Mouse (Mus musculus) stomach, embryonic 15.5 days (tissue): ENCODE measurements around the gene 0610030E20Rik. TPM values are rescaled to one million over a fixed set of nuclear protein-coding genes. Genes with fewer than 3 reads are reported as not detected.

Experiments
- ATAC-seq: fragments of 200-750 bp; cut with Nextera tagmentation; 2 replicates; pipeline ENCODE4 v1.8.0; 2017; ENCODE audit warnings: low read depth, moderate number of reproducible peaks, moderate TSS enrichment; ENCODE audit not compliant: insufficient read depth, low FRiP score
- H3K27ac ChIP-seq: fragments of 300-500 bp; sonication (generic); 2 replicates; pipeline ENCODE4 v1.5.1; 2015; ENCODE audit warnings: mild to moderate bottlenecking, inconsistent platforms
- H3K27me3 ChIP-seq: fragments of 300-500 bp; sonication (generic); replicated peaks from 2 replicates; pipeline ENCODE4 v1.6.1; 2015; ENCODE audit warnings: inconsistent platforms
- H3K36me3 ChIP-seq: fragments of 300-500 bp; sonication (generic); 2 replicates; pipeline ENCODE4 v1.6.1; 2015; ENCODE audit warnings: inconsistent platforms
- H3K4me1 ChIP-seq: fragments of 300-500 bp; sonication (generic); 2 replicates; pipeline ENCODE4 v1.6.1; 2015; ENCODE audit warnings: inconsistent platforms
- H3K4me2 ChIP-seq: fragments of 300-500 bp; sonication (generic); 2 replicates; pipeline ENCODE4 v1.6.1; 2015; ENCODE audit warnings: mild to moderate bottlenecking, inconsistent platforms
- H3K4me3 ChIP-seq: fragments of 300-500 bp; sonication (generic); replicated peaks from 2 replicates; pipeline ENCODE4 v1.5.1; 2015; ENCODE audit warnings: inconsistent platforms
- H3K9ac ChIP-seq: fragments of 300-500 bp; sonication (generic); 2 replicates; pipeline ENCODE4 v1.6.1; 2015; ENCODE audit warnings: inconsistent platforms
- H3K9me3 ChIP-seq: fragments of 300-500 bp; sonication (generic); 2 replicates; pipeline ENCODE4 v1.6.1; 2016; ENCODE audit warnings: inconsistent platforms
- WGBS: fragments of 180-500 bp; shearing (Covaris S2); methylation state at CpG from one replicate; pipeline ENCODE4 v1.1.7; 2015; 5-methylcytosine and 5-hydroxymethylcytosine counted together
- polyA plus RNA-seq: library from polyadenylated mRNA; unstranded; fragments of >200 nt; fragmentation: Nextera tagmentation; extraction: Ambion mirVana; gene quantifications from 2 replicates; pipeline ENCODE4 v1.2.1, GENCODE M21; 2015

The 0610030E20Rik gene
- polyA plus RNA-seq = 25.7 and 28.2 TPM in 2 replicates

- H3K36me3 ChIP-seq = peaks cover 15% of the 10 kb centered on the region
- peak within 1 kb of the TSS; percentile 90 for H3K27ac ChIP-seq
- peak within 1 kb of the TSS; percentile 81 for H3K4me3 ChIP-seq
- under 1% methylated on average over 71 of the region's 72 CpGs for WGBS
- ATAC-seq = peak; percentile 73
- H3K9ac ChIP-seq = peak within 1 kb of the TSS; percentile 92
- H3K9me3 ChIP-seq = no peaks in the 10 kb centered on the region
- peak within 1 kb of the TSS; percentile 70 for H3K4me2 ChIP-seq
- no peaks in the 10 kb centered on the region for H3K27me3 ChIP-seq
- H3K4me1 ChIP-seq = peaks cover 28% of the 10 kb centered on the region
Observed at GRCm38 (mm10) chr6:72347166-72347941, at the start of gene 0610030E20Rik. TSS of gene 0610030E20Rik (plus strand) at chr6:72347317.

- Histone ChIP-seq H3K27me3 (no peaks in the 10 kb centered on the region), H3K4me2 (no peak overlapping the region), H3K4me3 (no peak overlapping the region), H3K36me3 (no peaks in the 10 kb centered on the region), H3K9ac (no peak overlapping the region), H3K9me3 (no peaks in the 10 kb centered on the region), H3K27ac (no peak overlapping the region), H3K4me1 (0 out of 2 replicates have a peak, but pooled peaks cover 4% of the 10 kb centered on the region)
- ATAC-seq = no peak
- 83% methylated on average over 3 of the region's 3 CpGs for WGBS
Observed at GRCm38 (mm10) chr6:72297825-72298224, 49.3 kb upstream of the 0610030E20Rik start.

- Histone ChIP-seq H3K27ac (no peak overlapping the region), H3K27me3 (no peaks in the 10 kb centered on the region), H3K36me3 (no peaks in the 10 kb centered on the region), H3K4me3 (no peak overlapping the region), H3K4me1 (no peaks in the 10 kb centered on the region), H3K9me3 (no peaks in the 10 kb centered on the region), H3K4me2 (no peak overlapping the region), H3K9ac (no peak overlapping the region)
- ATAC-seq = no peak
- WGBS = 81% methylated on average over 11 of the region's 11 CpGs
Observed at GRCm38 (mm10) chr6:72302349-72302925, 44.7 kb upstream of the 0610030E20Rik start.

DNA sequence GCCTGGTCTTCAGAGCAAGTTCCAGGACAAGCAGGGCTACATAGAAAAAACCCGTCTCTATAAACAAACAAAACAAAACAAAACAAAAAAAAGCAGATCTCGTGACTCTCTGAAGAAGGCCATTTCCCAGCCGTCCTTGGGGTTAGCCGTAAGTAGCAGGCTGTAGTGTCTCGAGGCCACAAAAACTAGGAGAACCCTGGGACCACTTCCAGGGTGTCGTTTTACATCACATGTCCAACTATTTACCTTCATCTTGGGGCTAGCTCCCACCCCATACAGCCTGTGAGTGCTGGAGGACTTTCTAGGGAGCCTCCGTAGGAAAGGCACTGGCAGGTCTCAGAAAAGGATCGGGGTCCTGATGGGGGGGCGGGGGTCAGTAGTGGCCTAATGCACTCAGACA lies 43.6 kb upstream of the 0610030E20Rik start:
- Histone ChIP-seq H3K4me2 (no peak overlapping the region), H3K27ac (no peak overlapping the region), H3K27me3 (no peaks in the 10 kb centered on the region), H3K4me1 (no peaks in the 10 kb centered on the region), H3K9ac (no peak overlapping the region), H3K9me3 (no peaks in the 10 kb centered on the region), H3K36me3 (no peaks in the 10 kb centered on the region), H3K4me3 (no peak overlapping the region)
- 45% methylated on average over 9 of the region's 9 CpGs for WGBS
- ATAC-seq = no peak

DNA sequence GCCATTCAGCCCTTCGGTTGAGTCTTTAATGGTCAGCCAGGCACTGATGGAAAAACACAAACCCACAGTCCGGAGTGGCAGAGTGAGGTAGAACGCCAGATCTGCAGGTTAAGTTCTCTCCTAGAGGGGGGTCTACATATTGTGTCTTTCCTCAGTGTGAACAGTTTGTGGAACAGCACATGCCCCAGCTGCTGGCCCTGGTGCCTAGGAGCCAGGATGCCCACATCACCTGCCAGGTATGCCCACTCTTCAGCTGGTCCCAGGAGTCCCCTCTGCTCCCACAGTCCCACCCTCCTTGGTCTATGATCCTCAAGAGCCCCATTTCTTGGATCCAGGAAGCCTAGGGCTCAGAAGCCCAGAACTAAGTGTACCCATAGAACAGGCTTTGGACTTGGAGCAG lies 34.9 kb upstream of the 0610030E20Rik start:
- Histone ChIP-seq H3K4me2 (no peak overlapping the region), H3K27ac (no peak overlapping the region), H3K27me3 (no peaks in the 10 kb centered on the region), H3K36me3 (0 out of 2 replicates have a peak, but pooled peaks cover 2% of the 10 kb centered on the region), H3K9ac (no peak overlapping the region), H3K4me1 (no peaks in the 10 kb centered on the region), H3K9me3 (no peaks in the 10 kb centered on the region), H3K4me3 (no peak overlapping the region)
- ATAC-seq = no peak
- WGBS = 91% methylated on average over 3 of the region's 3 CpGs

DNA sequence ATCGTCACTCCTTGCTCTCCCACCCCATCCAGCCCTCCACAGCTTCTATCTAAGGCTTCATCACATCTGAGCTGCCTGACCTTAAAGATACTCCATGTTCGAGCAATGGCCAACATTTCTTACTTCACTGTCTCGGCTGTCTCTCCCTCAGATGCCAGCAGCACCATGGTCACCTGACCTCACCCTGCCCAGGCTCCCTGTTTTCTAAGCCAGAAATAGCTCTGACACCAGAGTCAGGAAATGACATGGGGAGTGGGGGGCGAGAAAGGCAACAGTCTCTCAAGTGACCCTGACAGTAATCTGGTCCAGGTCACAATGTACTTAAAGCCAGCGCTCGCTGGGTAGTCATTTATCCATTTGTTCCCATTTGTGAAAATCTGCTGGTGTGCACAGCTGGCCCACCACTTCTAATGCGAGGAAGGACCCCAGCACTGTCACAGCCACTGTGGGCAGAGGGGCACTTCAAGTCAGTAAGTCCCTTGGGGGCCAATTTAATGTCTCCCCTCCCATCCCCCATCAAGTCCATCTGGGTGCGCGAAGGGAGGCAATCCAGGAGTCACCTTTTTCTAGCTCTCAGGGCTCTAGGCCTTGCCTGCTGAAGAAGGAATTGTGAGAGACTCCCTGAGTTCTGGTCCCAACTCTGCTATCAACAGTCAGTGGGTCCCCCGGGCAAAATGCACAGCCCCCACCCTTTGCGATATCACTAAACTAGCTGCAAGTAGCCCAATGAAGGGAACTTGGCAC lies 33.8 kb upstream of the 0610030E20Rik start:
- H3K9me3 ChIP-seq = no peaks in the 10 kb centered on the region
- no peak overlapping the region for H3K27ac ChIP-seq
- ATAC-seq = no peak
- no peaks in the 10 kb centered on the region for H3K27me3 ChIP-seq
- WGBS = 84% methylated on average over 11 of the region's 11 CpGs
- no peak overlapping the region for H3K4me3 ChIP-seq
- no peaks in the 10 kb centered on the region for H3K4me1 ChIP-seq
- H3K9ac ChIP-seq = no peak overlapping the region
- 0 out of 2 replicates have a peak, but pooled peaks cover 7% of the 10 kb centered on the region for H3K36me3 ChIP-seq
- no peak overlapping the region for H3K4me2 ChIP-seq

DNA sequence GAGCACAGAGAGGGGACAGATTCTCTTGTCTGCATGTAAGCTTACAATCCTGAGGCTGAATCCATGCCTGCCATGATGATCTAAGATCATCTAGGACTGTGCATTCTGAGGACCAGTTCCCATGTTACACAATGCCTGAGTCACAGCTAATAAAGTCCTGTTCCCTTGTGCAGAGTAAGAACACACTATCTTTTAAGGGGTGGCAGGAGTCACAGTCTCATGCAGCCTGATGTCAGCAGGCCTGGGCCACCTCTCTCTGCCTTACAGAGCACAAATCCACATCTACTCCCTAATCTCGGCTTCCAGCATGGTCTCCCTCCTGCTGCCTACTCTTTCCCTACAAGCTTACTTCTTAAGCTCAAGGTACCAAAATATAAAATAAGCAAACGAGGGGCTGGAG lies 31.7 kb upstream of the 0610030E20Rik start:
- H3K27ac ChIP-seq = no peak overlapping the region
- H3K9me3 ChIP-seq = no peaks in the 10 kb centered on the region
- 84% methylated on average over 2 of the region's 2 CpGs for WGBS
- no peak overlapping the region for H3K4me3 ChIP-seq
- H3K4me1 ChIP-seq = no peaks in the 10 kb centered on the region
- no peak overlapping the region for H3K9ac ChIP-seq
- H3K4me2 ChIP-seq = no peak overlapping the region
- ATAC-seq = no peak
- peaks cover 23% of the 10 kb centered on the region for H3K36me3 ChIP-seq
- no peaks in the 10 kb centered on the region for H3K27me3 ChIP-seq

DNA sequence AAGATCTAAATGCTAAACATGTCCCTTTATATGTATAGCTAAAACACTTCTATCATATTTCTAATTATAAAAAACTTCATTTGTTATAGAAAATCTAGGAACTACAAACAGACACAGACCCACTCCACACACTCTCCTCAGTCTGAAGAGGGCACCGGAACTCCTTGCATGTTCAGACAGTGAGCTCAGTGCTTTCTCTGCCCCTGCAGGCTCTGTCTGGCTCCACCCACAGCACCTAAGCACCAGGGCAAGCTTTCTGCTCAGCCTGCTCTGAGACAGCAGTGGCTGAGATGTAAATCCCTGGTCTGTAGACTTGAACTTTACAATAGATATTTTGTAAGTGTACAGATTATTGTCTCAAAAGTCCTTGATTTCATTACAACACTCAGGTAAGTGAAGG lies 31.1 kb upstream of the 0610030E20Rik start:
- Histone ChIP-seq H3K4me2 (no peak overlapping the region), H3K4me3 (no peak overlapping the region), H3K9me3 (no peaks in the 10 kb centered on the region), H3K36me3 (peaks cover 28% of the 10 kb centered on the region), H3K9ac (no peak overlapping the region), H3K27me3 (no peaks in the 10 kb centered on the region), H3K4me1 (no peaks in the 10 kb centered on the region), H3K27ac (no peak overlapping the region)
- WGBS = 67% methylated on average over 1 of the region's 1 CpGs
- ATAC-seq = no peak

DNA sequence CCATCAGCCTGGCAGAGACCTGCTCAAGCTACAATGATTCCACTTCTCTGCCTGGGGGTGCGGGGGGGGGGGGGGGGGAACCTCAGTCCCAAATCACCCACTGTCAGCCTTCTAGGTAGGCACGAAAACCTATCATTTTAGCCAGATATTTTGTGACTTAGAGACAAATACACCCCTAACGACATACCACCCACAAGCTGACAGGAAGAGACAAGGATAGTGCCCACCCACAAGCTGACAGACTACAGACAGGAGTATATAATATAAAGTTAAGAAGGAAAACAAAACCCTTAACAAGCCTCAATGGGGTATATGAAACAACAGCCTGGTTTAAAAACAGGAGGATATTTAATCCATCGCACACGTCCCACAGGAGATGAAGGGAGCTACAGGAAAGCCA lies 28.7 kb upstream of the 0610030E20Rik start:
- H3K4me2 ChIP-seq = no peak overlapping the region
- no peaks in the 10 kb centered on the region for H3K9me3 ChIP-seq
- H3K27ac ChIP-seq = no peak overlapping the region
- no peaks in the 10 kb centered on the region for H3K4me1 ChIP-seq
- H3K9ac ChIP-seq = no peak overlapping the region
- no peak for ATAC-seq
- 86% methylated on average over 4 of the region's 5 CpGs for WGBS
- H3K36me3 ChIP-seq = peaks cover 37% of the 10 kb centered on the region
- H3K4me3 ChIP-seq = no peak overlapping the region
- no peaks in the 10 kb centered on the region for H3K27me3 ChIP-seq

- no peak overlapping the region for H3K4me3 ChIP-seq
- H3K4me1 ChIP-seq = no peaks in the 10 kb centered on the region
- ATAC-seq = no peak
- no peak overlapping the region for H3K4me2 ChIP-seq
- no peak overlapping the region for H3K9ac ChIP-seq
- H3K36me3 ChIP-seq = peaks cover 40% of the 10 kb centered on the region
- WGBS = 81% methylated on average over 11 of the region's 11 CpGs
- no peak overlapping the region for H3K27ac ChIP-seq
- H3K9me3 ChIP-seq = no peaks in the 10 kb centered on the region
- no peaks in the 10 kb centered on the region for H3K27me3 ChIP-seq
Observed at GRCm38 (mm10) chr6:72319019-72319418, 28.1 kb upstream of the 0610030E20Rik start.

GRCm38 (mm10) chr6:72322936-72323335 lies 24.2 kb upstream of the 0610030E20Rik start:
- no peaks in the 10 kb centered on the region for H3K4me1 ChIP-seq
- H3K27me3 ChIP-seq = no peaks in the 10 kb centered on the region
- WGBS = 97% methylated on average over 3 of the region's 3 CpGs
- H3K9ac ChIP-seq = no peak overlapping the region
- no peak overlapping the region for H3K4me2 ChIP-seq
- H3K27ac ChIP-seq = no peak overlapping the region
- no peaks in the 10 kb centered on the region for H3K9me3 ChIP-seq
- H3K36me3 ChIP-seq = peaks cover 55% of the 10 kb centered on the region
- ATAC-seq = no peak
- no peak overlapping the region for H3K4me3 ChIP-seq
